Mouse (Mus musculus) layer of hippocampus, postnatal 10 days (tissue): ENCODE data around the gene Tns2. TPM values are rescaled to one million over a fixed set of nuclear protein-coding genes. Genes with fewer than 3 reads are reported as not detected.

Experiments
- DNase-seq, 2 experiments: peaks; one replicate each; pipeline ENCODE4 v3.0.0; 2021; ENCODE audit warnings: low spot score in 2 of 2
- total RNA-seq, 2 experiments: library from RNA; stranded (reverse); gene quantifications; 2 replicates each; pipeline ENCODE4 v1.2.3; 2021

Tns2 gene
- total RNA-seq, 2 experiments from 2014 or later = 13.4 to 16.8 TPM

DNA sequence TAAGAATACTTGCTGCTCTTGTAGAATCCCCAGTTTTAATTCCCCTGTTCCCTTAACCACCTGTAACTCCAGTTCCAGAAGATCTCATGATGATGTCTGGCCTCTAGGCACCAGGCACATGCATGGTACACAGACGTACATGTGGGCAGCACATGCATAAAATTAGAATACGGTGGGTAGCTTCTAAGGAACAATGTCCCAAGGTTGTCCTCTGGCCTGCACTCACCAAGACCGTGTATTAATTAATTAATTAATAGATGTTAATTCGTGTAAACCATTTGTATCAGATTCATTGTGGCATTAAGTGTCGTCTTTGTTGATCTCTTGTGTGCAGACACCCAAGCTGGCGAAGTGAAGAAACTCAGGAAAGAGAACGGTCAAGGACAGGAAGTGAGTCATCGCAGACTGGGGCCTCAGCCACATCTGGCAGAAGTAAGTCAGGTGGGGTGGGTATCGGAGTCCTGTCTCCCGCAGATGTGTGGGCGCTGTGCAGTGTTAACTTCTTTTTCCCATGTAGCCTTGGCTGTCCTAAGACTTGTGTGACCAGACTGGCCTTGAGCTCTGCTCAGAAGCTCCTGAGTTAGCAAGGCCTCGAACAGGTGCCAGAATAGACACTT, 9.0 kb upstream of the Tns2 start:
- DNase-seq = no peak

DNA sequence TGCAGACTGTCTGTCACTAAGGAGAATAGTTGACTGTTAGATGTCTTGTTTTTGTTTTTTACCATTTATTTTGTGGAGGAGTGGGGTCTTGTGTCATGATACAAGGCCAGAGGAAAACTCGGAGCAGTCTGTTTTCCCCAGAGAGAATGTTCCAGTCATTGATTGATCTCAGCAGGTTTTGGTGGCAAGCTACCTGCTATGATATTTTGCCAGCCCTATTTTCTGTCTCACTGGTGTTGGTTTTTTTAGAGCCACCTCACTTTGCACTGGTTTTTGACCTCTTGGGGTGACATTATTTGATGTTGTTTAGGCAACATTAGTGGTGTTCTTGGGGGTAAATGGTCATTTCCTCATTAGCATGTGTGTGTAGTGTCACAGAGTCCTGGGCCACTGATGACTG, 8.5 kb upstream of the Tns2 start:
- DNase-seq = no peak

DNA sequence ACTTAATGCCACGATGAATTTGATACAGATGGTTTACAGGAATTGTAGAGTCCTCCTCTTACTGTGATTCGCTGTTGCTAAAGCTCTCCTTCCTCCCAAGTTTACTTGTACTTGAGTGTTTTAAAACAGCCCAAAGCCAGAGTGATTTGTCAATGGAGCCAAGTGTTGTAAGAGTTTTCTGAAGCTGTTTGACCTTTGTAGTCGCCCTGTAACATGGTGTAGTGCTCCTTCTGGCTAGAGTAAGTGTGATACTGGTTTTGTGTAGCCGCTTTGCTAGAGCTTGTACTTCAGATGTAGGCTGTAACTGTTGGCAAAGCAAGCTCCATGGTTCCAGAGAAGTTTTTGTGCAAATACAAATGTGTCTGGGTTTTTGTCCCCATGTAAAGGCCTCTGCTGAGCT, 8.0 kb upstream of the Tns2 start:
- no peak for DNase-seq

DNA sequence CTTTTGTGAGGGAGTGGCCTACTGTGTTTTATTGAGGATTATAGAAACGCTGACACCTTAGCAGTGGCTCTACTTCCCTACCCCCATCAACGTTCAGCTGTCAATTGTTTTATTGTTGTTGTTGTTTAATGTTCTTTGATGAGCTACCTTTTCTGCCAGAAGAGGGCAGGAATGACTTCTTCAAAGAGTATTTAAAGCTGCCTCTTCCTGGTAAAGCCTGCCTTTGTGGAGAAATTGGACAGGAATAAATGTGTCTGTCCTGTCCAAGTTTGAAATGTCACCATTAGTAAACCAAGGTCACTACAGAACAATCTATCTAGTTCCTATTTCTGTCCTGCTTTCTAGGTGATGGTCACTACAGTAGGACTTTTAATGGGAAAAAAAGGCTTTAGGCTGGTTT, 6.1 kb upstream of the Tns2 start:
- DNase-seq = no peak

DNA sequence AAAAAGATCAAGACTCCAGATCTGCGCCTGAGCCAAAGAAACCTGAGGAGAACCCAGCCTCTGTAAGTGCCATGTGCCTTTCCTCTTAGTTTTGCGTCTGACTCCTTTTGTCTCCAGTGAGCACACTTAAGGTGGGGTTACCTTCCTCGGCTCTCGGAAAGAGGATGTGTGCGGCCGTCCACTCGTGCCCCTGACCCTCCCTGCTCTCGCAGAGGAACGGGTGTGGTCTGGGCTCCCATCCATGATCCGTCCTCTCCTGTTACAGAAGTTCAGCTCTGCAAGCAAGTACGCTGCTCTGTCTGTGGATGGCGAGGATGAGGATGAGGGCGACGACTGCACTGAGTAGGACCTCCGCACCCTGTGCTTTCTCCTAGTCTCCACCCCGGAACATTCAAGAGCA, 5.2 kb upstream of the Tns2 start:
- DNase-seq = no peak

DNA sequence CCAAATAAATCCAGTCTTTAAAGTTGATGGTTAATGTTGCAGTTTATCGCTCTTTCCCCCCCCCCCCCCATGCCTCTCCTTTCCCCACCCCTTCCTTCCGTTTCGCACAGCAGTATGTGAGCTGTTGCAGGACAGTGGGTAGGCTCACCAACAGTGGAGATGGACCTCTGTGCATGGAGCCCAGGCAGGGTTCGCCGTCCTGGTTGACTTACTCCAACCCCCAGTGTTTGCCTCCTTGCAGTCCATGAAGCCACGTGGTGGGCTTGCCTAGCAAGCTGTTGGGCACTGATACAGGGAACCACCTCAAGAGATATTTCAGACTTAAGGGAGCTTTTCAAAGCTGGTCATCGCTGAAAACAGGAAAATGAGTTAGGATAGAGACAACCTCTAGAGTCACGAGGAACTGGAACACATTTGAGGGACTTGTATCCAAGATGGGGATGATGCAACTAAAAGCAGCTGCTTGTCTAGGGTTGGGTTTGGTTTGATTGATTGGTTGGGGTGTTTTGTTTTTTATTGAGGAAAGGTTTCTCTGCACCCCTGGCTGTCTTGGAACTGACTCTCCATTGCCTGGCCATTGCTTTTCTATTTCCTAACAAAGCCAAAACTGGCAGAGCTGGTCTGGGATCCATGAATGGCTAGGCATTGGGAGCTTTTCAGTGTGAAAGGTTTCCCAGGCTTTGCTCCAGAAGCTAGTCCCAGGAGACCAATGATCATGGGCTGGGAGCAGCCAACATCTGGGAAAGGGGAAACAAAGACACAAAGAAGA, 2.9 kb upstream of the Tns2 start:
- DNase-seq = no peak

DNA sequence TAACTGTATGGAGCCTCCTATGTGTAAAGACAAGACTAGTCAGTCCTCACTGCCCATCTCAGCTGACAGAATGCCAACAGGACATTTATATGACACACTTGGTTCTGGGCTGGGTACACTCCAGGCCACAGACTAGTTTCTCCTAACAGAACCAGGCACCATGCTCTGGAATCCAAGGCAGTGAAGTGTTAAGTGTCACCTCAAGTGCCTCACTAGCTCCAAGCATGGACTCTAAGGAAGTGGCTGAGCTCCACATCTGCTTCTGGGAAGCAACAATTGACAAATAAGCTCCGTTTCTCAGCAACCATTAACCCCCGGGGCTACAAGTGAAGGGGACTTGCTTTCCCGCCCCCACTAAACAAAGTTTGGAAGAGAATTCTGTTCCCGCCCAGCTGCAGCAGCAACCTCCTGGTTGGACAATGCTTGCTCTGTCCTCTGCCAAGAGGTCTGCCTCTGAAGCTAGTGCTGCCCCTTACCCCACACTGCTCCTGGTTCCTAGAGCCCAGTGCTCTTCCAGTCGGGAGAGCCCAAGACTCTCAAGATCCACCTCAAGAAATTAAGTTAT, 2.1 kb upstream of the Tns2 start:
- DNase-seq = peak in 1 of 2 experiments; percentile 15

DNA sequence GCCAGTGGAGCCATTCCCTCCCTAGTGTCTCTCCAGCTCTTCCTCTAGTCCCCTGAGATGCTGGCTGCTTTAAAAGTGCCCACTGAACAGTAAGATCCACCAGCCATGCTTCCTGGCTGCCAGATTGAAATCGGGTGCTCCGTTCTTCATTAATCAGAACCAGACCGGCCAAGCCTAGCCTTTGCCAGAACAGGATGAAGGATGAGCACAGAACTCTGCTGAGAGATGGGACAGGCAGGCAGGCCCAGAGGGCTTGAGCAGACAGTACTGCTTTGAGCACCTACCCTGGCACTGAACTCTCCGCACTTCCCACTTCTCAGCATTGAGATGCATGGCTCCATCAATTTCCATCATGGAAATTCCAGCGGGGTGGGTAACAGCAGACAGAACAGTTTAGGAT, 953 bp upstream of the Tns2 start:
- DNase-seq = peak in 1 of 2 experiments; percentile 12

DNA sequence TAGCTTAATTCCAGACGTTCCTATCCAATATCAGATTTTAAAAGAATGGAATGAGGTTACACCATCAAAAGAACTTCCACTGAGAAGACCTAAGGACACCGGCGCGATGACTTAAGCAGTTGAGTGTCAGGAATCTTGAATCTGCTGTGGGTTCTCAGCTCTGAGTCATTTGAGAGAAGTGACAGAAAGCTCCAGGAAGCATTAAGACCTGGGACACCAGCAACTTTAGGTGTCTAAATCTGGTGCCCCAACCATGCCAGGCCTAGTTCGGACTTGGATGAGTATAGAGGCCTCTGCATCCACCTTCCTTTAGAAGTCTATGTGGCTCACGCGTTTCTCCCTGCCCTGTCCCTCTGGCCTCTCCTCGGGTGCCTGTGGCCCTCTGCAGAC, 447 bp upstream of the Tns2 start:
- DNase-seq = no peak

DNA sequence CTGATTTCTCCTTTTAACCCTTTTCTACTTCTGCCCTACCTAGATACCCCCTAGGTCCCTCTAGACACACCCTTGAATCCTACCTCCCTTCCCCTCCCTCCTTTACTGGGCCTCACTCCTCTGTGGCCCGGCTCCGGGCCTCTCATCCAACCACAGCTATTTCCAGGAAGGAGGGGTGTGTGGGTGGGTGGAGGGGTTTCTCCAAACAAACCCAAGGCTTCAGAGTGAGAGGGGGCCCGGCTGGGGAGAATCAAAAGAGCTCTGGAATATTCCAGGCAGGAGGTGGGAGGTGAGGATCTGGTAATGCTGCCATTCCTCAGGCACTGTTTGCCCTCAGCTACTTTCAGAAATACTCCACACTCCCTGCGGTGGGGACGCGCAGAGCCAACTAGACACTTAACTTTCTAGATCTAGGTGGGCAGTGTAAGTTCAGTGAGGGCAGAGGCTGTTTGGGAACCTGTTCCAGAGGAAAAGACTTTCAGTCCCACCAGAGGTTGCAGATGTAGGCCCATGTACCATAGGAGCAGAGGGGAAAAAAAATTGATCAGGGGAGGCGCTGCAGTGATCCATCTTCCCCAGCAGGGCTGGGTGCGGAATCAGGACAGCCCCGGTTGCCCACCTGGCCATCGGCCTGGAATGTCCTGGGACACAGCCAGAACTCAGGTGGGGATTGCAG, 921 bp downstream of the Tns2 start:
- no peak for DNase-seq

DNA sequence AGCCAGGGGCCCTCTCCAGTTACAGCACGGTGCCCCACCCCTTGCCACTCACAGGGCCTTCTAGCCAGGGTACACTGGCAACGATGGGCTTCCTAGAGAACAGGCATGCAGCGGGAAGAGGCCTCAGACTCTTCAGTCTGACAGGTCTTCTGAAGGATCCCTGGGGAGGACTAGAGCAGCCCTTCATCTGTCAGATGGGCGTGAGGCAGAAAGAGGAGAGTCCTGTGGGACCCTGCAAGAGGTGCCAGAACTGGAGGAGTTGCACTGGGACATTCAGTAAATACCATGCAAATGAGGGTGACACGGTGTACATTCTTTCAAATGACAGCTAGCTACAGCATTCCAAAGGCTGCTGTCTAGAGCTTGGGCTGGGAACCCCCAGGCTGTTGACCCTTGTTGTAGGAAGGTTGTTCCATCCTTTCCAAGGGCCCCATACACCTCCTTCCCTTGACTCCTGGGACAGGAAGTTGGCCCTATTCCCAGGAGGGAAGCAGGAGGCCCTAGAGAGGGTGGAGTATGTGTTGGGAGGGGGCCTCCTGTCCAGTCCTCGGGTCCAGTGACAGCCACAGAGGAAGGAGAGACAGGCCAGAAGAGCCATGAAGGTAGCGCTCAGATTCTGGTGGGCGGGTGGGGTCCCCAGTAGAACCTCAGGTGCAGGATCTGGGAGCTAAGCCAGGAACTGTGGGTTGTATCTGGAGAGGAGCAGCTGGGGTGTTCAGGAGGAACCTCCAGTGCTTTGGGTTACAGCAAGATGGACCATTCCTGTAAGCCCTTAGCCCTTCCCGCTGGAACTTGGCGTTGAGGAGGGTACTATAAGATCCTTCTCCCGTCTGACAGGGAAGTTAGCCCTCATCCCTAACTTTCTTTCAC, 1.7 kb downstream of the Tns2 start:
- DNase-seq = peak in 1 of 2 experiments; percentile 17

DNA sequence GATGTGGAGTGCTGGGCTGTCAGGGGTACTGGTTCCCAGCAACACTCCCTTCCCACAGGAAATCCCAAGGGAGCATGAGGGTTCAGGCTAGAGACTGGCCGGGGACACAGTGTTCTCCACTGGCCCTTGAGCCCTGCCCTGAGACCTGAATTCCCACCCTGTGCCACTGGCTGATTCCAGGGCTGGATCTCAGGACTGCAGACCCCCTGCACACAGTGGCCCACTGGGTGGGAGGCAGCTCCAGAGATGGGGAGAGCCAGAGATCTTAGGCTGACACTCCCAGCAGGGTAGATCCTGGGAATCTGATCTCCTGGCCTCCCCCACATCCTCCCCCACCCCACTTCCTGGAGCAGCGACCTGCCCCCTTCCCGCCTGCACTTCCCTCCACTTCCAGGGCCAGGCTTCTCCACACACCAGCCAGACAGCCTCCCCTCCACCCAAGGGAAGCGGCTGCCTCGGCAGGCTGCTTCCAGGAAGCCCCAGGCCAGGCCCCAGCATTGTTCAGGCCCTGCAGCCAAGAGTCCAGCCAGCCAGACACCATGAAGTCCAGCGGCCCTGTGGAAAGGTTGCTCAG, 2.4 kb downstream of the Tns2 start:
- DNase-seq = peak in 1 of 2 experiments; percentile 10

DNA sequence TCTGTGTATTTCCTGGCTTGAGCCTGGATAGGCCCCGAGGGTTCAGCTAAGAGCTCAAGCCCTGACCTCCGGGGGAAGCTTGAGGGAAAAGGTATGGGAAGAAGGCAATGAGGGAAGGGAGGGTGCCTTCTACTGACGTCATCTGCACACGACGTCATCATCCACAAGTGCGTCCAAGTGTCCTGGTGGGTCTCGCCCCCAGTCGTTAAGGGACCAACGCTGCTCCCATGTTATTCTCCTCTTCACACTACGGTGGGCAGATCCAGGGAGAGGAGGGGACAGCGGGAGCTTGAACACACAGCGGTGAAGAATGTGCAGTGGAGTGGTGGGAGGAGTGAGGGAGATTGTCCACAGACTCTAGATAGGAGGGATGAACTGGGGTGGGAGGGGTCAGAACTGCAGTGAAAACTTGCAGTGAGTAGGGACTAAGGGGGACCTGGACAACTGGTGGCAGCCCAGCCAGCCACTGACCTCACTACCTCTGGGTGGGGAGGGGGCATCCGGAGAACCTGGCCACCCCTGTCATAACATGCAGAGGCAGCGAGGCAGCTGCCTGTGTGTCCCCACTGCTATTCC, 3.2 kb downstream of the Tns2 start:
- DNase-seq = no peak

DNA sequence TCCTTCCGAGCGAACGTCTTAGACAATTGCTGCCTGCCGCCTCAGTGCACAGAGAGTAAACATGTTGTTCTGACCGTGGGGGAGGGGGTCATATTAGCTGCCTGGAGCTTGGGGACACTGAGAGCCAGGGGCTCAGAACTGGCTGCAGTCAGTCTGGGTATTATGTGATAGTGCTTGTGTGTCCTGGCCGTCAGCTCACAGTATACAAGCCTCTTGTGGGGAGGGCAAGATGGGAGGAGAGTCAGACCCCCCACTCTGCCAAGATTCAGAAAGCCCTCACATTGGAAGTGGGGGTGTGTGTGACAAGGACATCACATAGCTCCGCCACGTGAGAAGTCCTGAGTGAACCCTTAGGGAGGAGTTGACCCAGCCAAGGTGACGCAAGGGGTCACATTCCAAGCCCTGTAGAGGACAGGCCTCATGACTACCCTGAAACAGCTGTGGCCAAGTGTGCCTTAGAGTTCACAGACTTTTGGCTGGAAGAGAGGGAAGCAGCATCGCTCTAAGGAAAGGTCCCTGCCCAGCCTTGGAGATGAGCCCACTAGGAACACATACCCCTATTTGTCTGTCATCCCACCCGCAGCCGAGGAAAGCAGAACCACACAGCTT, 3.8 kb downstream of the Tns2 start:
- peak in 1 of 2 experiments; percentile 16 for DNase-seq

DNA sequence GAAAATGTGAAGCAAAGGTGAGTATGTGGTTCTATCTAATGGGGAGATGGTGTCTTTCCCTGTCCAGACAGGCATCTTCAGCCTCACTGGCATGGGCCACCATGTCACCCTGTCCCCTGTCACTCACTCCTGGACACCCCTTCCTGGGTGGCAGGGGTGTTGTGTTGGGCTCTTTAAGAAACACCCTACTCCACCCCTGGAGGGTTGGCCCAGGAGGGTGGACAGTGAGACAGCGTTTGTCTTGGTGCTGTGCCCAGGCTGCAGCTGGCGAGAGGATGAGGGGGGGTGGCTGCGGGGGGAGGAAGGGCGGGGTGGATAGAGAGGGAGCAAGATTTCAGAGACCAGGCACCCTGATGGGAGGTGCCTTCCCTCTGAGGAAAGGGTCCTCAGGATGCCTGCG, 5.1 kb downstream of the Tns2 start:
- DNase-seq = peak in 1 of 2 experiments; percentile 33

DNA sequence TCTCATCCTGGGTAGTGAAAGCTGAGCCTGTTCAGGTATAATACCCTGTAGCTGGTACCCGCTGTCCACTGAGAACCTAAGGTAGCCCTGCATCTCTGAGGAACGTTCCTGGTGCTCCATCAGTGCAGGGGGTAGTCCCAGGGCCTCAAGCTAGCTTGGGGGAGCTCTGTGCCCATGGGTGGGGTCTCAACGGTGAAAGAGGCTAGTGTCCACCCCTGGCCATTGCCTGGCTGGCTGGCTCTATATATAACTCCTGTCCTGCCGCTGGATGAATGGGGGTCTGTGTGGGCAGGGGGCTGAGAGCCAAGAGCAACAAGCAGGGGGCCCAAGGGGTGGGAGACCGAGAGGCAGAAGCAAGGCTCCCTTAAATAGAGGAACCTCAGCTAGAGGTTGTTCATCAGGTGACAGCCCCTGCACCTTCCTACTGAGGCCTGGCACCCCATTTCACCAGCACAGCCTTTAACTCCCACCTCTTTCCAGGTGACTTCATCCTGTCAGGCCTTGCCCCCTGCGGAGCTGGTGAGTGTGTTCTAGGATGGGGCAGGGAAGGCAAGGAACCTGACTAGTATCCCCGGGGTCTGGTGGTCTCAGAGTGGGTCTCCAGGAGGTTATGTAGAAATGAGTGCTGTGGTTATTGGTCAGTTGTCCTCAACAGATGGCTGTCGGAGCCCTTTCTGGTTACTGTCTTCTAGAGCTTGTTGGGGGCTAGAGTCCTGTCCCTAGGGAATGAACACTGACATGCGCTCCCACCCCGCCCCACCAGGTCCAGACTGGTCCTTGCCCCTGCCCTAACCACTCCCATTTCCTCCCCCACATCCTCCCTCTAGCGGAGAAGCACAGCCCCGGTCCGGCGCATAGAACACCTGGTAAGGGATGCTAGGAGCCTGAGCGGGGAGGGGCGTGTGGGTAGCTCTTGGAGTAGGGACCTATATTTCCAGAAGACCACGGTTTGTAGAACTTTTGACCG, 5.8 kb downstream of the Tns2 start:
- peak in 1 of 2 experiments; percentile 12 for DNase-seq

DNA sequence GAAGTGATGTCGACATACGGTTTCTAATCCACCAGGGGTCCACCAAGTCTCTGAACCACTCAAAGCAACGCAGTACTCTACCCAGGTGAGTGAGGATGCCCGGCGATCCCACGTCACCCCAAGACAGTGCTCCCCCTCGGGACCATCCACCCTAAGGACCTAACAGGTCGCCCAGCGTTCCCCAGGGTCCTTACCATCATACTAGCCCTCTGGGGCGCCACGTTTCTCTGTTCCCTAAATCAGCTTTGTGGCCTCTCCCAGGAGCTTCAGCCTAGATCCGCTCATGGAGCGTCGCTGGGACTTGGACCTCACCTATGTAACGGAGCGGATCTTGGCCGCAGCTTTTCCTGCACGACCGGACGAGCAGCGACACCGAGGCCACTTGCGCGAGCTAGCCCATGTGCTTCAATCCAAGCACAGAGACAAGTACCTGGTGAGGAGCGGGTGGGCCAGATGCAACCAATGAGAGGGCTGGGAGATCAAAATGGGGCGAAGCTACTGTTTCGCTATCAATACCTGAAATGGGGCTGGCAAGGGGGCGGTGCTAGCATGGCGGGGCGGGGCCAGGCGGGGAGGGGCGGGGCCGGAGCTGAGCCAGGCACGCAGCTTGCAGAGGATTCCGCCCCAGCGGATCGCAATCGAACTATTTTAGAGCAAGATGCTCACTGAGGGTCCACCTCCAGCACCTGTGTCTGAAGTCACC, 6.7 kb downstream of the Tns2 start:
- peak in 1 of 2 experiments; percentile 17 for DNase-seq
